Mouse (Mus musculus): Measurements from ENCODE around the gene Blcap. TPM values are rescaled to one million over a fixed set of nuclear protein-coding genes. Genes with fewer than 3 reads are reported as not detected.

The Blcap gene
- polyA plus RNA-seq, 1 experiment from 2014 or later = 45.4 TPM

- ATAC-seq (replicated peaks; ENCODE audit: extremely low read depth, insufficient read depth, low FRiP score) = no peak
- Histone ChIP-seq H3K27me3 (ENCODE audit: control insufficient read depth, insufficient read depth, low read length) (peaks cover 3% of the 10 kb centered on the region; the same call in 1 of the 2 replicates), H3K36me3 (ENCODE audit: control insufficient read depth, insufficient read depth) (no peaks in the 10 kb centered on the region), H3K4me2 (ENCODE audit: low read depth, low read length) (no peak overlapping the region), H3K27ac (ENCODE audit: low read length) (no peak overlapping the region), H3K4me1 (ENCODE audit: control insufficient read depth, insufficient read depth, low read length) (peaks cover 7% of the 10 kb centered on the region), H3K4me3 (ENCODE audit: low read length) (no peak overlapping the region), H3K9ac (ENCODE audit: low read length) (no peak overlapping the region), H3K9me3 (replicated peaks; ENCODE audit: control insufficient read depth, low read length) (no peaks in the 10 kb centered on the region)
- 78% methylated on average over 4 of the region's 4 CpGs for WGBS
Measured at GRCm38 (mm10) chr2:157534163-157534562, 36.9 kb downstream of the Blcap start.

GRCm38 (mm10) chr2:157531681-157532426 is 39.2 kb downstream of the Blcap start:
- Histone ChIP-seq H3K27ac (ENCODE audit: low read length) (no peak overlapping the region), H3K4me2 (ENCODE audit: low read depth, low read length) (no peak overlapping the region), H3K36me3 (ENCODE audit: control insufficient read depth, insufficient read depth) (no peaks in the 10 kb centered on the region), H3K9me3 (replicated peaks; ENCODE audit: control insufficient read depth, low read length) (no peaks in the 10 kb centered on the region), H3K4me1 (ENCODE audit: control insufficient read depth, insufficient read depth, low read length) (peaks cover 7% of the 10 kb centered on the region), H3K27me3 (ENCODE audit: control insufficient read depth, insufficient read depth, low read length) (peaks cover 3% of the 10 kb centered on the region; the same call in 1 of the 2 replicates), H3K9ac (ENCODE audit: low read length) (no peak overlapping the region), H3K4me3 (ENCODE audit: low read length) (no peak overlapping the region)
- 54% methylated on average over 8 of the region's 8 CpGs for WGBS
- ATAC-seq (replicated peaks; ENCODE audit: extremely low read depth, insufficient read depth, low FRiP score) = no peak

GRCm38 (mm10) chr2:157530056-157530955 is 40.8 kb downstream of the Blcap start:
- Histone ChIP-seq H3K36me3 (ENCODE audit: control insufficient read depth, insufficient read depth) (no peaks in the 10 kb centered on the region), H3K9me3 (replicated peaks; ENCODE audit: control insufficient read depth, low read length) (no peaks in the 10 kb centered on the region), H3K27ac (ENCODE audit: low read length) (no peak overlapping the region), H3K27me3 (ENCODE audit: control insufficient read depth, insufficient read depth, low read length) (peaks cover 3% of the 10 kb centered on the region; the same call in 1 of the 2 replicates), H3K4me1 (ENCODE audit: control insufficient read depth, insufficient read depth, low read length) (no peaks in the 10 kb centered on the region), H3K4me3 (ENCODE audit: low read length) (no peak overlapping the region), H3K4me2 (ENCODE audit: low read depth, low read length) (no peak overlapping the region), H3K9ac (ENCODE audit: low read length) (no peak overlapping the region)
- no peak for ATAC-seq (replicated peaks; ENCODE audit: extremely low read depth, insufficient read depth, low FRiP score)
- WGBS = 63% methylated on average over 13 of the region's 13 CpGs

GRCm38 (mm10) chr2:157522556-157522955 is 48.5 kb downstream of the Blcap start:
- Histone ChIP-seq H3K4me1 (ENCODE audit: control insufficient read depth, insufficient read depth, low read length) (no peaks in the 10 kb centered on the region), H3K9me3 (replicated peaks; ENCODE audit: control insufficient read depth, low read length) (no peaks in the 10 kb centered on the region), H3K27ac (ENCODE audit: low read length) (no peak overlapping the region), H3K36me3 (ENCODE audit: control insufficient read depth, insufficient read depth) (no peaks in the 10 kb centered on the region), H3K27me3 (ENCODE audit: control insufficient read depth, insufficient read depth, low read length) (0 out of 2 replicates have a peak, but pooled peaks cover 2% of the 10 kb centered on the region), H3K9ac (ENCODE audit: low read length) (no peak overlapping the region), H3K4me2 (ENCODE audit: low read depth, low read length) (no peak overlapping the region), H3K4me3 (ENCODE audit: low read length) (no peak overlapping the region)
- no peak for ATAC-seq (replicated peaks; ENCODE audit: extremely low read depth, insufficient read depth, low FRiP score)
- 77% methylated on average over 3 of the region's 3 CpGs for WGBS

GRCm38 (mm10) chr2:157520496-157520895 is 50.6 kb downstream of the Blcap start:
- Histone ChIP-seq H3K4me1 (ENCODE audit: control insufficient read depth, insufficient read depth, low read length) (no peaks in the 10 kb centered on the region), H3K36me3 (ENCODE audit: control insufficient read depth, insufficient read depth) (no peaks in the 10 kb centered on the region), H3K27ac (ENCODE audit: low read length) (no peak overlapping the region), H3K4me3 (ENCODE audit: low read length) (no peak overlapping the region), H3K4me2 (ENCODE audit: low read depth, low read length) (no peak overlapping the region), H3K9ac (ENCODE audit: low read length) (no peak overlapping the region), H3K27me3 (ENCODE audit: control insufficient read depth, insufficient read depth, low read length) (peaks cover 2% of the 10 kb centered on the region; the same call in 1 of the 2 replicates), H3K9me3 (replicated peaks; ENCODE audit: control insufficient read depth, low read length) (no peaks in the 10 kb centered on the region)
- 54% methylated on average over 5 of the region's 5 CpGs for WGBS
- ATAC-seq (replicated peaks; ENCODE audit: extremely low read depth, insufficient read depth, low FRiP score) = no peak

- Histone ChIP-seq H3K4me3 (ENCODE audit: low read length) (no peak overlapping the region), H3K27ac (ENCODE audit: low read length) (no peak overlapping the region), H3K9me3 (replicated peaks; ENCODE audit: control insufficient read depth, low read length) (no peaks in the 10 kb centered on the region), H3K36me3 (ENCODE audit: control insufficient read depth, insufficient read depth) (no peaks in the 10 kb centered on the region), H3K27me3 (ENCODE audit: control insufficient read depth, insufficient read depth, low read length) (no peaks in the 10 kb centered on the region; the same call in 1 of the 2 replicates), H3K4me1 (ENCODE audit: control insufficient read depth, insufficient read depth, low read length) (no peaks in the 10 kb centered on the region), H3K9ac (ENCODE audit: low read length) (no peak overlapping the region), H3K4me2 (ENCODE audit: low read depth, low read length) (no peak overlapping the region)
- WGBS = 52% methylated on average over 6 of the region's 6 CpGs
- ATAC-seq (replicated peaks; ENCODE audit: extremely low read depth, insufficient read depth, low FRiP score) = no peak
Measured at GRCm38 (mm10) chr2:157519452-157519851, 51.6 kb downstream of the Blcap start.

GRCm38 (mm10) chr2:157518451-157518850 is 52.6 kb downstream of the Blcap start:
- Histone ChIP-seq H3K9ac (ENCODE audit: low read length) (no peak overlapping the region), H3K27me3 (ENCODE audit: control insufficient read depth, insufficient read depth, low read length) (peaks cover 3% of the 10 kb centered on the region; the same call in 1 of the 2 replicates), H3K4me3 (ENCODE audit: low read length) (no peak overlapping the region), H3K4me1 (ENCODE audit: control insufficient read depth, insufficient read depth, low read length) (no peaks in the 10 kb centered on the region), H3K9me3 (replicated peaks; ENCODE audit: control insufficient read depth, low read length) (no peaks in the 10 kb centered on the region), H3K36me3 (ENCODE audit: control insufficient read depth, insufficient read depth) (no peaks in the 10 kb centered on the region), H3K27ac (ENCODE audit: low read length) (no peak overlapping the region), H3K4me2 (ENCODE audit: low read depth, low read length) (no peak overlapping the region)
- WGBS = 57% methylated on average over 7 of the region's 7 CpGs
- ATAC-seq (replicated peaks; ENCODE audit: extremely low read depth, insufficient read depth, low FRiP score) = no peak

GRCm38 (mm10) chr2:157517526-157517925 is 53.5 kb downstream of the Blcap start:
- no peaks in the 10 kb centered on the region for H3K36me3 ChIP-seq (ENCODE audit: control insufficient read depth, insufficient read depth)
- H3K4me3 ChIP-seq (ENCODE audit: low read length) = no peak overlapping the region
- no peaks in the 10 kb centered on the region for H3K4me1 ChIP-seq (ENCODE audit: control insufficient read depth, insufficient read depth, low read length)
- no peak overlapping the region for H3K9ac ChIP-seq (ENCODE audit: low read length)
- peaks cover 7% of the 10 kb centered on the region for H3K27me3 ChIP-seq (ENCODE audit: control insufficient read depth, insufficient read depth, low read length)
- ATAC-seq (replicated peaks; ENCODE audit: extremely low read depth, insufficient read depth, low FRiP score) = no peak
- no peaks in the 10 kb centered on the region for H3K9me3 ChIP-seq (replicated peaks; ENCODE audit: control insufficient read depth, low read length)
- no peak overlapping the region for H3K4me2 ChIP-seq (ENCODE audit: low read depth, low read length)
- H3K27ac ChIP-seq (ENCODE audit: low read length) = no peak overlapping the region
- 57% methylated on average over 6 of the region's 6 CpGs for WGBS

- no peak overlapping the region for H3K27ac ChIP-seq (ENCODE audit: low read length)
- H3K36me3 ChIP-seq (ENCODE audit: control insufficient read depth, insufficient read depth) = no peaks in the 10 kb centered on the region
- H3K4me2 ChIP-seq (ENCODE audit: low read depth, low read length) = no peak overlapping the region
- no peak for ATAC-seq (replicated peaks; ENCODE audit: extremely low read depth, insufficient read depth, low FRiP score)
- H3K4me3 ChIP-seq (ENCODE audit: low read length) = no peak overlapping the region
- no peaks in the 10 kb centered on the region for H3K4me1 ChIP-seq (ENCODE audit: control insufficient read depth, insufficient read depth, low read length)
- peaks cover 7% of the 10 kb centered on the region for H3K27me3 ChIP-seq (ENCODE audit: control insufficient read depth, insufficient read depth, low read length)
- no peak overlapping the region for H3K9ac ChIP-seq (ENCODE audit: low read length)
- 17% methylated on average over 4 of the region's 4 CpGs for WGBS
- no peaks in the 10 kb centered on the region for H3K9me3 ChIP-seq (replicated peaks; ENCODE audit: control insufficient read depth, low read length)
Measured at GRCm38 (mm10) chr2:157514353-157514752, 56.7 kb downstream of the Blcap start.
